Mouse (Mus musculus) cerebellum, postnatal 10 days (tissue): ENCODE data around the gene Rsl24d1.
A peak's percentile ranks its signal among the peaks of the same experiment; 100 is the strongest.
"Not testable (repeated sequence)": the region's sequence is repeated elsewhere in the genome, so short reads cannot be mapped to it uniquely, and the experiment has no call there.

Experiments
- DNase-seq, 2 experiments: peaks; one replicate each; pipeline ENCODE4 v3.0.0; 2021; ENCODE audit warnings: mixed read lengths in 2 of 2

The Rsl24d1 gene

GRCm38 (mm10) chr9:73112919-73113906, at the start of gene Rsl24d1:
Gene Rsl24d1 (plus strand): TSS chr9:73113426.
- peak; percentile 88 to 90 for DNase-seq

- peak; percentile 35 to 38 for DNase-seq
These were observed 49.5 kb upstream of the Rsl24d1 start for GRCm38 (mm10) chr9:73063621-73064290.

- no peak for DNase-seq
These were observed 46.1 kb upstream of the Rsl24d1 start for GRCm38 (mm10) chr9:73067086-73067485.

GRCm38 (mm10) chr9:73068230-73068679, 45.0 kb upstream of the Rsl24d1 start:
- DNase-seq = no peak

- no peak for DNase-seq
These were observed 44.5 kb upstream of the Rsl24d1 start for GRCm38 (mm10) chr9:73068688-73069087.

GRCm38 (mm10) chr9:73070971-73071659, 42.1 kb upstream of the Rsl24d1 start:
- no peak for DNase-seq

- no peak for DNase-seq
These were observed 40.8 kb upstream of the Rsl24d1 start for GRCm38 (mm10) chr9:73072426-73072825.

GRCm38 (mm10) chr9:73073169-73073568, 40.1 kb upstream of the Rsl24d1 start:
- DNase-seq = no peak

GRCm38 (mm10) chr9:73079349-73079748, 33.9 kb upstream of the Rsl24d1 start:
- not testable (repeated sequence) for DNase-seq

- DNase-seq = peak in 1 of 2 experiments; percentile 15
These were observed 33.4 kb upstream of the Rsl24d1 start for GRCm38 (mm10) chr9:73079801-73080325.

- DNase-seq = peak; percentile 85 to 89
These were observed 30.8 kb upstream of the Rsl24d1 start for GRCm38 (mm10) chr9:73082291-73083000.

GRCm38 (mm10) chr9:73083956-73084355, 29.3 kb upstream of the Rsl24d1 start:
- peak; percentile 69 for DNase-seq

GRCm38 (mm10) chr9:73085845-73086244, 27.4 kb upstream of the Rsl24d1 start:
- no peak for DNase-seq

- peak in 1 of 2 experiments; percentile 40 for DNase-seq
These were observed 26.1 kb upstream of the Rsl24d1 start for GRCm38 (mm10) chr9:73087121-73087520.

GRCm38 (mm10) chr9:73087581-73087980, 25.6 kb upstream of the Rsl24d1 start:
- no peak for DNase-seq

- DNase-seq = peak in 1 of 2 experiments; percentile 6
These were observed 23.9 kb upstream of the Rsl24d1 start for GRCm38 (mm10) chr9:73089222-73089920.

- peak in 1 of 2 experiments; percentile 28 for DNase-seq
These were observed 23.1 kb upstream of the Rsl24d1 start for GRCm38 (mm10) chr9:73090121-73090520.

- DNase-seq = peak; percentile 68 to 80
These were observed 21.5 kb upstream of the Rsl24d1 start for GRCm38 (mm10) chr9:73091747-73092146.

GRCm38 (mm10) chr9:73094580-73094979, 18.6 kb upstream of the Rsl24d1 start:
- DNase-seq = peak in 1 of 2 experiments; percentile 32

- peak; percentile 53 to 57 for DNase-seq
These were observed 15.3 kb upstream of the Rsl24d1 start for GRCm38 (mm10) chr9:73097898-73098297.

GRCm38 (mm10) chr9:73101536-73101935, 11.7 kb upstream of the Rsl24d1 start, which contains the start of gene Khdc3:
Gene Khdc3 (plus strand): TSS chr9:73101836.
- DNase-seq = no peak
